Mouse (Mus musculus): Measurements from ENCODE around the gene Tmcc3. TPM values are rescaled to one million over a fixed set of nuclear protein-coding genes. Genes with fewer than 3 reads are reported as not detected.

Gene Tmcc3
- total and polyA plus RNA-seq, 3 experiments = 15.3 to 35.1 (median 29.8) TPM

- no peaks in the 10 kb centered on the region for H3K27me3 ChIP-seq (ENCODE audit: control insufficient read depth, insufficient read depth, low read length)
These were observed 59.5 kb downstream of the Tmcc3 start for GRCm38 (mm10) chr10:94371293-94371692.

DNA sequence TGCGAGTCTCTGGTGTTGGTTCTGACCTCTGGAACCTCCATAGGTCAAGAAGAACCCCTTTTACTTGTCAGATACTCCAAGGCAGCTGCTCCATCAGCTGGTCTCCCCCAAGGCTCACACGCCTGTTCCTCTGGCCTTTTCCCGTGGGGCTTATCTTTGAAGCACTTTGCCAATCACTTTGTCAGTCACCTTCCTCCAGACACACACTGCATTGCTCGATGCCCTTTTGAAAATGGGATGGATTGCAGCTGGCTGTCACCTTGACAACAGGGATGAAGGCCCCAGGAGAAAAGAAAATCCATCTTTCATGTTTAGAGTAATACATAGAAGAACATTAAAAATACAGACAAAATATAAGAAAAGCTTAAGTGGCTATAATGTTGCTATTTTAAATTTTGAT is 65.2 kb downstream of the Tmcc3 start:
- DNase-seq = no peak
- H3K4me1 ChIP-seq (ENCODE audit: control insufficient read depth, insufficient read depth, low read length) = peaks cover 3% of the 10 kb centered on the region
- intact Hi-C loops (cut with DNase I) = no loop called here
- H3K4me3 ChIP-seq = no peak overlapping the region
- TF ChIP-seq POLR2A (IDR thresholded peaks at IDR 0.05; ENCODE audit: insufficient read depth, low read depth, low read length) (no peak), CTCF (IDR thresholded peaks at IDR 0.05) (no peak), EP300 (IDR thresholded peaks at IDR 0.05; ENCODE audit: insufficient read depth, low read depth, low read length) (no peak)
- H3K27ac ChIP-seq = no peak overlapping the region
- H3K79me2 ChIP-seq (replicated peaks; ENCODE audit: control insufficient read depth, insufficient read depth, low read length) = no peaks in the 10 kb centered on the region
- no peak overlapping the region for H3K9ac ChIP-seq (ENCODE audit: low read depth, low read length)
- no peaks in the 10 kb centered on the region for H3K36me3 ChIP-seq (ENCODE audit: control insufficient read depth, insufficient read depth, low read length)
- H3K27me3 ChIP-seq (ENCODE audit: control insufficient read depth, insufficient read depth, low read length) = no peaks in the 10 kb centered on the region
- WGBS = 33% methylated on average over 4 of the region's 4 CpGs

More at GRCm38 (mm10) chr10:94371293-94371692, 59.5 kb downstream of the Tmcc3 start:
- 57% methylated on average over 2 of the region's 2 CpGs for WGBS
- DNase-seq = no peak
- no peak overlapping the region for H3K9ac ChIP-seq (ENCODE audit: low read depth, low read length)
- intact Hi-C loops (cut with DNase I) = no loop called here
- H3K4me3 ChIP-seq = no peak overlapping the region
- TF ChIP-seq POLR2A (IDR thresholded peaks at IDR 0.05; ENCODE audit: insufficient read depth, low read depth, low read length) (no peak), EP300 (IDR thresholded peaks at IDR 0.05; ENCODE audit: insufficient read depth, low read depth, low read length) (no peak), CTCF (IDR thresholded peaks at IDR 0.05) (no peak)
- no peaks in the 10 kb centered on the region for H3K79me2 ChIP-seq (replicated peaks; ENCODE audit: control insufficient read depth, insufficient read depth, low read length)
- no peaks in the 10 kb centered on the region for H3K4me1 ChIP-seq (ENCODE audit: control insufficient read depth, insufficient read depth, low read length)
- no peak overlapping the region for H3K27ac ChIP-seq
- H3K36me3 ChIP-seq (ENCODE audit: control insufficient read depth, insufficient read depth, low read length) = no peaks in the 10 kb centered on the region

DNA sequence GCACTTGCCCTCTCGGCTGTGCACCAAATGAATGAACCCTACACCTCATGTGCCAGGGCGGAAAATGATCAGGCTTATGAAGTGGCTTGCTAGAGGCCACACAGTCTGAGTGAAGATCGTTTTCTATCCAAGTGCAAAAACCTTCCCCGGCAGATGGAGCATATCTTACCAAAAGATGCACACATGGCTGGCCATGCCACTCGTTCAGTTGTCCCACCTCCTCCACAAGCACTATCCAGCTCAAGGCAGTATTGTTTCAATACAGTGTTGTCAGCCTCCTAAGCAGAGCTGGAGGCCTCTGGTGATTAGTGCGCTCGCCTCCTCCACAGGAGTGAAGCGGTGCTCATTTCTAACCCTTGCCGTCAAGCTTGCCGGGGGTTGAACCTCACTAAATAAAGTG is 66.1 kb downstream of the Tmcc3 start:
- no peak for DNase-seq
- H3K27ac ChIP-seq = peak overlapping the region; percentile 62

DNA sequence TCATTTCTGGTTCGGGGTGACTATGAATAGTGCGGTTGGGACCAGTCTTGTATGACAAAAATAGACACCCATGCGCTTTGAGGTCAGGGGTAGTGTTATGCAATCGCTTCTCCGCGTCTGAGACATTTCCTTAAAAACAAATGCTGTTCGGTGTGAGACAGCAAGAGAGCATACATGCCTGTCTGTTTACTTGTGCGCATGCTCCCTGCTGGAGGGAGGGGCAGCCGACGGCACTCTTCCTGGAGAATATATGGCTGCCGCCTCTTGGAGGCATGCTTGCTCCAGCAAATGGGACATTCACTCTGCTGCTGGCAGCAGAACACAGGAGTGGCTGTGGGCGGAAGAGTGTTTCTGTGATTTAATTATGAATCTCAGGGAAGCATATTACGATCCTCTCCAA is 66.6 kb downstream of the Tmcc3 start:
- H3K79me2 ChIP-seq (replicated peaks; ENCODE audit: control insufficient read depth, insufficient read depth, low read length) = no peaks in the 10 kb centered on the region
- 15% methylated on average over 13 of the region's 13 CpGs for WGBS
- no peaks in the 10 kb centered on the region for H3K36me3 ChIP-seq (ENCODE audit: control insufficient read depth, insufficient read depth, low read length)
- TF ChIP-seq EP300 (IDR thresholded peaks at IDR 0.05; ENCODE audit: insufficient read depth, low read depth, low read length) = peak; percentile 56; the same call in 1 of the 2 replicates
- TF ChIP-seq POLR2A (IDR thresholded peaks at IDR 0.05; ENCODE audit: insufficient read depth, low read depth, low read length) = peak; percentile 18; the same call in 1 of the 2 replicates
- peak; percentile 61 for TF ChIP-seq CTCF (IDR thresholded peaks at IDR 0.05)
- H3K27me3 ChIP-seq (ENCODE audit: control insufficient read depth, insufficient read depth, low read length) = no peaks in the 10 kb centered on the region
- H3K4me1 ChIP-seq (ENCODE audit: control insufficient read depth, insufficient read depth, low read length) = peaks cover 3% of the 10 kb centered on the region
- H3K4me3 ChIP-seq = peak overlapping the region; percentile 36
- peak overlapping the region; percentile 62 for H3K27ac ChIP-seq
- intact Hi-C loops (cut with DNase I) = no loop called here
- peak; percentile 80 to 89 for DNase-seq
- no peak overlapping the region for H3K9ac ChIP-seq (ENCODE audit: low read depth, low read length)

More for the DNA sequence above, 66.1 kb downstream of the Tmcc3 start:
- TF ChIP-seq POLR2A (IDR thresholded peaks at IDR 0.05; ENCODE audit: insufficient read depth, low read depth, low read length) (no peak), EP300 (IDR thresholded peaks at IDR 0.05; ENCODE audit: insufficient read depth, low read depth, low read length) (no peak), CTCF (IDR thresholded peaks at IDR 0.05) (no peak)
- Histone ChIP-seq H3K4me1 (ENCODE audit: control insufficient read depth, insufficient read depth, low read length) (peaks cover 3% of the 10 kb centered on the region), H3K4me3 (peak overlapping the region; percentile 36), H3K79me2 (replicated peaks; ENCODE audit: control insufficient read depth, insufficient read depth, low read length) (no peaks in the 10 kb centered on the region), H3K27me3 (ENCODE audit: control insufficient read depth, insufficient read depth, low read length) (no peaks in the 10 kb centered on the region), H3K36me3 (ENCODE audit: control insufficient read depth, insufficient read depth, low read length) (no peaks in the 10 kb centered on the region), H3K9ac (ENCODE audit: low read depth, low read length) (no peak overlapping the region)
- 63% methylated on average over 10 of the region's 10 CpGs for WGBS
- intact Hi-C loops (cut with DNase I) = no loop called here

GRCm38 (mm10) chr10:94380082-94380481 is 68.3 kb downstream of the Tmcc3 start:
- H3K27ac ChIP-seq = no peak overlapping the region
- intact Hi-C loops (cut with DNase I) = no loop called here
- no peak for DNase-seq
- H3K79me2 ChIP-seq (replicated peaks; ENCODE audit: control insufficient read depth, insufficient read depth, low read length) = no peaks in the 10 kb centered on the region
- no peaks in the 10 kb centered on the region for H3K36me3 ChIP-seq (ENCODE audit: control insufficient read depth, insufficient read depth, low read length)
- H3K9ac ChIP-seq (ENCODE audit: low read depth, low read length) = no peak overlapping the region
- WGBS = 94% methylated on average over 2 of the region's 2 CpGs
- peak; percentile 43 for TF ChIP-seq CTCF (IDR thresholded peaks at IDR 0.05)
- no peak for TF ChIP-seq POLR2A (IDR thresholded peaks at IDR 0.05; ENCODE audit: insufficient read depth, low read depth, low read length)
- TF ChIP-seq EP300 (IDR thresholded peaks at IDR 0.05; ENCODE audit: insufficient read depth, low read depth, low read length) = no peak
- H3K27me3 ChIP-seq (ENCODE audit: control insufficient read depth, insufficient read depth, low read length) = no peaks in the 10 kb centered on the region
- H3K4me3 ChIP-seq = no peak overlapping the region
- peaks cover 3% of the 10 kb centered on the region for H3K4me1 ChIP-seq (ENCODE audit: control insufficient read depth, insufficient read depth, low read length)

GRCm38 (mm10) chr10:94380662-94381392 is 69.1 kb downstream of the Tmcc3 start:
- no peak overlapping the region for H3K4me3 ChIP-seq
- H3K36me3 ChIP-seq (ENCODE audit: control insufficient read depth, insufficient read depth, low read length) = no peaks in the 10 kb centered on the region
- no peaks in the 10 kb centered on the region for H3K27me3 ChIP-seq (ENCODE audit: control insufficient read depth, insufficient read depth, low read length)
- TF ChIP-seq EP300 (IDR thresholded peaks at IDR 0.05; ENCODE audit: insufficient read depth, low read depth, low read length) = no peak
- no peak overlapping the region for H3K27ac ChIP-seq
- WGBS = 76% methylated on average over 9 of the region's 9 CpGs
- H3K9ac ChIP-seq (ENCODE audit: low read depth, low read length) = no peak overlapping the region
- no peaks in the 10 kb centered on the region for H3K79me2 ChIP-seq (replicated peaks; ENCODE audit: control insufficient read depth, insufficient read depth, low read length)
- intact Hi-C loops (cut with DNase I) = no loop called here
- DNase-seq = peak in 1 of 2 experiments; percentile 27
- H3K4me1 ChIP-seq (ENCODE audit: control insufficient read depth, insufficient read depth, low read length) = peaks cover 3% of the 10 kb centered on the region
